Mouse (Mus musculus): Measurements from ENCODE around the gene Aldh16a1. TPM values are rescaled to one million over a fixed set of nuclear protein-coding genes. Genes with fewer than 3 reads are reported as not detected.
"Not testable (repeated sequence)": the region's sequence is repeated elsewhere in the genome, so short reads cannot be mapped to it uniquely, and the experiment has no call there.

Gene Aldh16a1
- polyA plus RNA-seq, 1 experiment from 2014 or later, result 25.7 TPM

DNA sequence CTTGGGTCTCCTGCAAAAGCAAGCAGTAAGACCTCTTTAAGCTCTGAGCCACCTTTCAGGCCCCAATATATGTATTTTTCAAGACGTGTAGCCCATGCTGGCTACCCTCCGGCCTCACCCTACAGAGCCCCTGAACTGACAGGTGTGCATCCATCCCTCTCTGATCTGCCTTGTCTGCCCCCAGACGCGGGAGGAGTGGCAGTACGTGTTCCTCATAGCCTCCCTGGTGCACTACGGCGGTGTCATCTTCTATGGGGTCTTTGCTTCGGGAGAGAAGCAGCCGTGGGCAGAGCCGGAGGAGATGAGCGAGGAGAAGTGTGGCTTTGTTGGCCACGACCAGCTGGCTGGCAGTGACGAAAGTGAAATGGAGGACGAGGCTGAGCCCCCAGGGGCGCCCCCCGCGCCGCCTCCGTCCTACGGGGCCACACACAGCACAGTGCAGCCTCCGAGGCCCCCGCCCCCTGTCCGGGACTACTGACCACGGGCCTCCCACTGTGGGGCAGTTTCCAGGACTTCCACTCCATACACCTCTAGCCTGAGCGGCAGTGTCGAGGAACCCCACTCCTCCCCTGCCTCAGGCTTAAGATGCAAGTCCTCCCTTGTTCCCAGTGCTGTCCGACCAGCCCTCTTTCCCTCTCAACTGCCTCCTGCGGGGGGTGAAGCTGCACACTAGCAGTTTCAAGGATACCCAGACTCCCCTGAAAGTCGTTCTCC is 20.3 kb upstream of the Aldh16a1 start:
- peak; percentile 91 for DNase-seq (ENCODE audit: low spot score, missing footprints)
- ATAC-seq (ENCODE audit: low FRiP score), result no peak; the same call in 1 of the 2 replicates
- Histone ChIP-seq H3K27me3 (ENCODE audit: control insufficient read depth, insufficient read depth, low read length) (peaks cover 60% of the 10 kb centered on the region), H3K27ac (ENCODE audit: low read depth, low read length) (no peak overlapping the region), H3K9me3 (ENCODE audit: control insufficient read depth, low read length) (peaks cover 6% of the 10 kb centered on the region; the same call in 1 of the 2 replicates), H3K4me1 (ENCODE audit: control insufficient read depth, insufficient read depth, low read length) (peaks cover 7% of the 10 kb centered on the region), H3K36me3 (ENCODE audit: control insufficient read depth, insufficient read depth, low read length) (no peaks in the 10 kb centered on the region), H3K4me2 (peak overlapping the region; percentile 23; the same call in 1 of the 2 replicates), H3K4me3 (ENCODE audit: low read depth, low read length) (no peak overlapping the region), H3K9ac (ENCODE audit: low read length) (no peak overlapping the region)
- 3% methylated on average over 29 of the region's 29 CpGs for WGBS

DNA sequence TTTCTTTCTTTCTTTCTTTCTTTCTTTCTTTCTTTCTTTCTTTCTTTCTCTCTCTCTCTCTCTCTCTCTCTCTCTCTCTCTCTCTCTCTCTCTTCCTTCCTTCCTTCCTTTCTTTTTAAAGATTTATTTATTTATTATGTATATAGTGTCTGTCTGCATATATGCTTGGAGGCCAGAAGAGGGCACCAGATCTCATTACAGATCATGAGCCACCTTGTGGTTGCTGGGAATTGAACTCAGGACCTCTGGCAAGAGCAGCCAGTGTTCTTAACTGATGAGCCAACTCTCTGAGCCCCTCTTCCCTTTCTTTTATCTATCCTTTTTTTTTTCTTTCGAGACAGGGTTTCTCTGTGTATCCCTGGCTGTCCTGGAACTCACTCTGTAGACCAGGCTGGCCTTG is 19.4 kb upstream of the Aldh16a1 start:
- H3K27me3 ChIP-seq (ENCODE audit: control insufficient read depth, insufficient read depth, low read length), result peaks cover 59% of the 10 kb centered on the region
- WGBS, result 45% methylated on average over 1 of the region's 1 CpGs
- not testable (repeated sequence) for H3K27ac ChIP-seq (ENCODE audit: low read depth, low read length); ATAC-seq (ENCODE audit: low FRiP score); H3K4me2 ChIP-seq; H3K9ac ChIP-seq (ENCODE audit: low read length); H3K4me1 ChIP-seq (ENCODE audit: control insufficient read depth, insufficient read depth, low read length); H3K4me3 ChIP-seq (ENCODE audit: low read depth, low read length); H3K9me3 ChIP-seq (ENCODE audit: control insufficient read depth, low read length); H3K36me3 ChIP-seq (ENCODE audit: control insufficient read depth, insufficient read depth, low read length); DNase-seq (ENCODE audit: low spot score, missing footprints)

DNA sequence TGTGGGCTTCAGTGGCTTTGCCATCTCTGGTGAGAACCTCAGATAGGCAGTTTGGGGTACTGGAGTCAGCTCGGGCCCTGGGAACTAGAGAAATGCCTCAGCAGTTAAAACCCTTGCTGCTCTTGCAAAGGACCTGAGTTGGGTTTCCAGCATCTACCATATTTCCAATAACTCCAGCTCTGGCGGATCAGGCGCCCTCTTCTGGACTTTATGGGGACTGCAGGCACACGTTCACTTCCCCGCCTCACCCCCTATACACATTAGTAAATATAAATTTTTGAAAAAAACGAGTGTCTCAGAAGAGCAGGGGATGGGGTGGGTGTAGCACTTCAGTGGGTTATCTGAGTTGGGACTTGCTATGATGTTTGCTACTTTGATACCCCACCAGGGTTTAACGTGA is 18.6 kb upstream of the Aldh16a1 start:
- peaks cover 8% of the 10 kb centered on the region; the same call in 1 of the 2 replicates for H3K9me3 ChIP-seq (ENCODE audit: control insufficient read depth, low read length)
- DNase-seq (ENCODE audit: low spot score, missing footprints) (no peak), ATAC-seq (ENCODE audit: low FRiP score) (no peak)
- H3K36me3 ChIP-seq (ENCODE audit: control insufficient read depth, insufficient read depth, low read length), result no peaks in the 10 kb centered on the region
- H3K4me3 ChIP-seq (ENCODE audit: low read depth, low read length), result no peak overlapping the region
- 61% methylated on average over 7 of the region's 7 CpGs for WGBS
- H3K4me1 ChIP-seq (ENCODE audit: control insufficient read depth, insufficient read depth, low read length), result peaks cover 7% of the 10 kb centered on the region
- H3K27ac ChIP-seq (ENCODE audit: low read depth, low read length), result no peak overlapping the region
- H3K27me3 ChIP-seq (ENCODE audit: control insufficient read depth, insufficient read depth, low read length), result peaks cover 59% of the 10 kb centered on the region
- H3K4me2 ChIP-seq, result no peak overlapping the region
- no peak overlapping the region for H3K9ac ChIP-seq (ENCODE audit: low read length)

DNA sequence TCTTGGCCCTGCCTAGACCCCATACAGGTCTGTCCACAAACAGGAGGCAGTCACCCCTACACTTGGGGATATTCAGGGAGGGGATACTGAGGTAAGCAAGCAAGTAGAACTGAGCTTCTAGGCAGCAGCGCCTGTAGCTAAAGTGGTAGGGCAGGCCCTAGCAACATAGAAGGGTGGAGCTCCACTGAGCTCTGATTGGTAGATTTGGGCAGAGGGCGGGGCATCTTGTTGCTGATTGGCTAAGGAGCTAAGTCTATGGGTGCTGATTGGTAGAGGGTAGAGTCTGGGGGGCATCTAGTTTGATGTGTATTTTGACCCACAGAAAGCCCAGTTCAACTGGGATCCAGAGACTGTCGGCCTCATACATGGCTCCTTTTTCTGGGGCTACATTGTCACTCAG is 15.1 kb upstream of the Aldh16a1 start:
- H3K9me3 ChIP-seq (ENCODE audit: control insufficient read depth, low read length), result peaks cover 8% of the 10 kb centered on the region; the same call in 1 of the 2 replicates
- H3K27ac ChIP-seq (ENCODE audit: low read depth, low read length), result no peak overlapping the region
- DNase-seq (ENCODE audit: low spot score, missing footprints) (no peak), ATAC-seq (ENCODE audit: low FRiP score) (no peak)
- WGBS, result 91% methylated on average over 3 of the region's 3 CpGs
- no peak overlapping the region for H3K9ac ChIP-seq (ENCODE audit: low read length)
- no peaks in the 10 kb centered on the region for H3K36me3 ChIP-seq (ENCODE audit: control insufficient read depth, insufficient read depth, low read length)
- H3K27me3 ChIP-seq (ENCODE audit: control insufficient read depth, insufficient read depth, low read length), result peaks cover 58% of the 10 kb centered on the region
- H3K4me3 ChIP-seq (ENCODE audit: low read depth, low read length), result no peak overlapping the region
- no peak overlapping the region for H3K4me2 ChIP-seq
- no peaks in the 10 kb centered on the region; the same call in none of the 2 replicates for H3K4me1 ChIP-seq (ENCODE audit: control insufficient read depth, insufficient read depth, low read length)

DNA sequence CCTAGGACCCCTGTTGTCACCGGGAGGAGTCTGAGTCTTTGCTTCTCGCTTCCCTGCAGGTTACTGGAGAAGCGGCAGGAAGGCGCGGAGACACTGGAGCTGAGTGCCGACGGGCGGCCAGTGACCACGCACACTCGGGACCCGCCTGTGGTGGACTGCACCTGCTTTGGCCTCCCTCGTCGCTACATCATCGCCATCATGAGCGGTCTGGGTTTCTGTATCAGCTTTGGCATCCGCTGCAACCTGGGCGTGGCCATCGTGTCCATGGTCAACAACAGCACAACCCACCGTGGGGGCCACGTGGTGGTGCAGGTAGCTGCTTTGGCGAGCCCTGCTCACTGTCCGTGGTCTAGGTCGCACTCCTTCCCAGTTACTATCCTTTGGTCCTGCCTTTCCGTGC is 14.3 kb upstream of the Aldh16a1 start:
- peaks cover 8% of the 10 kb centered on the region; the same call in 1 of the 2 replicates for H3K9me3 ChIP-seq (ENCODE audit: control insufficient read depth, low read length)
- H3K27me3 ChIP-seq (ENCODE audit: control insufficient read depth, insufficient read depth, low read length), result peaks cover 61% of the 10 kb centered on the region
- H3K36me3 ChIP-seq (ENCODE audit: control insufficient read depth, insufficient read depth, low read length), result no peaks in the 10 kb centered on the region
- no peak overlapping the region for H3K4me3 ChIP-seq (ENCODE audit: low read depth, low read length)
- H3K4me1 ChIP-seq (ENCODE audit: control insufficient read depth, insufficient read depth, low read length), result peaks cover 5% of the 10 kb centered on the region
- no peak for ATAC-seq (ENCODE audit: low FRiP score)
- no peak overlapping the region for H3K27ac ChIP-seq (ENCODE audit: low read depth, low read length)
- H3K4me2 ChIP-seq, result no peak overlapping the region
- no peak for DNase-seq (ENCODE audit: low spot score, missing footprints)
- no peak overlapping the region for H3K9ac ChIP-seq (ENCODE audit: low read length)
- 3% methylated on average over 24 of the region's 24 CpGs for WGBS

DNA sequence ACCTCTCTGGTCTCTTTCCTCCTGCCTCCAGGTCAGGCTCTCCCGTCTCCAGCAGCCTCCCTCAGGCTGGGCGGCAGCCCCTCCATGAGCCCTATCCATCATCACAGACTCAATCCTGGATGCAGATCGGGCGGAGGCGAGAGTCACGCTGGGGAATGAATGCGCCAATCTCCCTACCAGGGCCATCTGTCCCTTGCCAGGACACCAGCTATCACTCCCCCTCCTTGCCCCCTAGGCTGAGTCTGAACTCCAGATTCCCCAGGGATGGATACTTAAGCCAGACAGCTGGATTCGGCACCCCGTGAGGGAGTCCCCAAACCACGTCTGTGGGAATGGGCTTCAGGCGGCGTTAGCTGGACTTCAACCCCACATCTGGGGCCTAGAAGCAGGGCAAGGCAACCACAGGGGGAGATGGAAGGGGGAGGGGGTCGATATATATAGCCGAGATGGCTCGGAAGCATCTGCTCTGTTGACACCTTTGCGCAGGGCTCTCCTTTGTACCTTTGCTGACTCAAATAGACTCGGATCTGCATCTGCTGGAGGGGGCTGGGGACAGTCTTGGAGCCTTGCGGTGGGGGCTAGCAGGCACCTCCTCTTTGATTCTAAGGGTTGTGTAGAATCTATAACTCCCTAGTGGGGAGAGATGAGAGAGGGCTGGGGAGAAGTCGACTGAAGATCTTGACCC is 13.5 kb upstream of the Aldh16a1 start:
- Histone ChIP-seq H3K4me1 (ENCODE audit: control insufficient read depth, insufficient read depth, low read length) (peaks cover 5% of the 10 kb centered on the region), H3K4me3 (ENCODE audit: low read depth, low read length) (no peak overlapping the region), H3K4me2 (no peak overlapping the region), H3K9me3 (ENCODE audit: control insufficient read depth, low read length) (peaks cover 8% of the 10 kb centered on the region; the same call in 1 of the 2 replicates), H3K9ac (ENCODE audit: low read length) (no peak overlapping the region), H3K27ac (ENCODE audit: low read depth, low read length) (no peak overlapping the region), H3K27me3 (ENCODE audit: control insufficient read depth, insufficient read depth, low read length) (peaks cover 68% of the 10 kb centered on the region), H3K36me3 (ENCODE audit: control insufficient read depth, insufficient read depth, low read length) (no peaks in the 10 kb centered on the region)
- DNase-seq (ENCODE audit: low spot score, missing footprints) (no peak), ATAC-seq (ENCODE audit: low FRiP score) (no peak)
- WGBS, result 1% methylated on average over 19 of the region's 19 CpGs

DNA sequence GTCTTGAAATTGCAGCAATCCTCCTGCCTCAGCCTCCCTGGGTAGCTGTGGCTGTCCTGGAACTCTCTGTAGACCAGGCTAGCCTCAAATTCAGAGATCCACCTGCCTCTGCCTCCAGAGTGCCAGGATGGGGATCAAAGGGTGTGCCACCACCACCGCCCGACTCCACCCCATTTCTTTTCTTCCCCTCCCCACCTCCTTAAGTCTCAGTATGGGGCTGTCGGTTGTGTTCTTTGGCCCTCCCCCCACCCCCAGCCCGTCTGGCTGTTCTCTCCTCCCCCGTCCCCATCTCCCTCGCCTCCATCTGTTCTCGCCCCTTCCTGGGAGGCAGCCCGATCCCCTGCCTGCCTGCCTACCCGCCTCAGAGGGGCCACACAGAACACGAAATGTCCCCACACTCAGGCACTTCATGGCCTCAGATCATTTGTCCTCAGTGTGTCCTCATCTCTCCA is 12.6 kb upstream of the Aldh16a1 start:
- no peak overlapping the region for H3K4me3 ChIP-seq (ENCODE audit: low read depth, low read length)
- peaks cover 5% of the 10 kb centered on the region for H3K4me1 ChIP-seq (ENCODE audit: control insufficient read depth, insufficient read depth, low read length)
- peaks cover 8% of the 10 kb centered on the region; the same call in 1 of the 2 replicates for H3K9me3 ChIP-seq (ENCODE audit: control insufficient read depth, low read length)
- no peak overlapping the region for H3K9ac ChIP-seq (ENCODE audit: low read length)
- ATAC-seq (ENCODE audit: low FRiP score) (no peak), DNase-seq (ENCODE audit: low spot score, missing footprints) (no peak)
- H3K27ac ChIP-seq (ENCODE audit: low read depth, low read length), result no peak overlapping the region
- H3K4me2 ChIP-seq, result no peak overlapping the region
- no peaks in the 10 kb centered on the region for H3K36me3 ChIP-seq (ENCODE audit: control insufficient read depth, insufficient read depth, low read length)
- H3K27me3 ChIP-seq (ENCODE audit: control insufficient read depth, insufficient read depth, low read length), result peaks cover 72% of the 10 kb centered on the region
- 23% methylated on average over 9 of the region's 10 CpGs for WGBS

DNA sequence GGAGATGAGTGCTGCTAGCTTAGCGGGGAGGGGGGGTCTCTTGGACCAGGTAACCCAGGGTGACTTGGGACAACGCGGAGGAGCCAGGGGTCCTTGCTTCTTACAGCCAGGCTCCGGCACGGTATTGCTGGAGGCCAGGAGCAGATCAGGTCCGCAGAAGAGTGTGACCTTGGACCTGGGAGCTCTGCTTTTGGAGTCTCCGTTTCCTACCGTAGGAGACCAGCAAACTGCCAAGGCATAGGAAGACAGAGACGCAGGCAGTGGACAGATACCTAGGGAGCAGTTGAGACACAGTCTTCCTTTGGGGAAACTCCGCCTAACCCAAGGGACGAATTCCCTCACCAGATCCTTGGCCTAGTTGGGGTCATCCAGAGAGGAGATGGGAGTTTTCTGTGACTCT is 11.3 kb upstream of the Aldh16a1 start:
- Histone ChIP-seq H3K27me3 (ENCODE audit: control insufficient read depth, insufficient read depth, low read length) (peaks cover 70% of the 10 kb centered on the region), H3K36me3 (ENCODE audit: control insufficient read depth, insufficient read depth, low read length) (no peaks in the 10 kb centered on the region), H3K4me1 (ENCODE audit: control insufficient read depth, insufficient read depth, low read length) (peaks cover 5% of the 10 kb centered on the region), H3K4me2 (no peak overlapping the region), H3K9ac (ENCODE audit: low read length) (no peak overlapping the region), H3K27ac (ENCODE audit: low read depth, low read length) (no peak overlapping the region), H3K4me3 (ENCODE audit: low read depth, low read length) (no peak overlapping the region), H3K9me3 (ENCODE audit: control insufficient read depth, low read length) (peaks cover 8% of the 10 kb centered on the region; the same call in 1 of the 2 replicates)
- 41% methylated on average over 11 of the region's 11 CpGs for WGBS
- ATAC-seq (ENCODE audit: low FRiP score) (no peak), DNase-seq (ENCODE audit: low spot score, missing footprints) (no peak)

DNA sequence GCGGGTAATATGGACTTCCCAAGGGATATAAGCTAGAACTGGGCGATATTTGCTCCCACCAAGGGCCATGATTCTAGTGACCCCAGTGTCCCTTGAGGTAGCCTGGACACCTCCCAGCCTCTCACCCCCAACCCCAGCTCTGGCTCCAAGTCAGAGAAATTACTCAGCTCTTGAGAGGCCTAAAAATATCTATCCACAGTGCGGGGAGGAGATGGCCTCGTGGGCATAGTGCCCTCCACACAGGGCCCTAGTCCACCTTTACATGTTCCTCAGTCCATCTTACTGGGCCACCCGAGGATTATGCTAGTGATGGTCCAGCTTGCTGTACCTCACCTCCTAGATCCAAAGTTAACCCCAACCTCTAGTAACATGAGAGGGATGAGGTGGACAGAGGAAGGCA is 10.4 kb upstream of the Aldh16a1 start:
- Histone ChIP-seq H3K27ac (ENCODE audit: low read depth, low read length) (no peak overlapping the region), H3K9ac (ENCODE audit: low read length) (no peak overlapping the region), H3K4me1 (ENCODE audit: control insufficient read depth, insufficient read depth, low read length) (peaks cover 5% of the 10 kb centered on the region), H3K36me3 (ENCODE audit: control insufficient read depth, insufficient read depth, low read length) (no peaks in the 10 kb centered on the region), H3K27me3 (ENCODE audit: control insufficient read depth, insufficient read depth, low read length) (peaks cover 70% of the 10 kb centered on the region), H3K4me2 (no peak overlapping the region), H3K9me3 (ENCODE audit: control insufficient read depth, low read length) (peaks cover 3% of the 10 kb centered on the region; the same call in 1 of the 2 replicates), H3K4me3 (ENCODE audit: low read depth, low read length) (no peak overlapping the region)
- ATAC-seq (ENCODE audit: low FRiP score), result no peak
- no peak for DNase-seq (ENCODE audit: low spot score, missing footprints)
- WGBS, result 64% methylated on average over 5 of the region's 5 CpGs
